Mouse (Mus musculus) CH12.LX (cell line): Measurements from ENCODE around the gene Caln1. TPM values are rescaled to one million over a fixed set of nuclear protein-coding genes. Genes with fewer than 3 reads are reported as not detected.

Experiments
- DNase-seq: peaks from one replicate; pipeline ENCODE4 v3.0.0-alpha.2; 2013; ENCODE audit errors: extremely low read depth
- H3K27ac ChIP-seq: 2 replicates; pipeline ENCODE4 v1.5.1; 2012; ENCODE audit warnings: low read depth, mild to moderate bottlenecking, control low read depth, moderate library complexity; ENCODE audit not compliant: insufficient read depth
- H3K27me3 ChIP-seq: replicated peaks from 2 replicates; pipeline ENCODE3; 2012; ENCODE audit warnings: inconsistent platforms
- H3K36me3 ChIP-seq, 2 experiments: replicated peaks in 1 of 2; 2 replicates each; pipeline versions ENCODE3 to v1.6.1; 2012; ENCODE audit warnings: inconsistent platforms in 1 of 2, low read length in 1 of 2, mild to moderate bottlenecking in 1 of 2, mixed read lengths in 1 of 2, moderate library complexity in 1 of 2; ENCODE audit not compliant: control insufficient read depth in 1 of 2, insufficient read depth in 1 of 2
- H3K4me1 ChIP-seq, 2 experiments: 2 replicates each; pipeline ENCODE4 v1.6.1; 2012; ENCODE audit warnings: inconsistent platforms in 1 of 2, moderate library complexity in 1 of 2; ENCODE audit not compliant: insufficient read depth in 2 of 2, control insufficient read depth in 1 of 2
- H3K4me2 ChIP-seq: 2 replicates; pipeline ENCODE4 v1.6.1; 2012; ENCODE audit warnings: low read depth, mild to moderate bottlenecking, control low read depth; ENCODE audit not compliant: poor library complexity, insufficient read depth, severe bottlenecking
- H3K4me3 ChIP-seq, 3 experiments: fragments of 150-350 bp in 1 of 3; sonication (generic) in 1 of 3; replicated peaks in 1 of 3; 2 replicates each; pipeline versions ENCODE3 to v1.5.1; 2011 to 2012; ENCODE audit warnings: low read depth in 2 of 3, low read length in 2 of 3, mild to moderate bottlenecking in 2 of 3, moderate library complexity in 2 of 3, control low read depth in 1 of 3, improper control_type of control experiment in 1 of 3, inconsistent platforms in 1 of 3, mixed read lengths in 1 of 3; ENCODE audit not compliant: poor library complexity in 1 of 3
- H3K79me2 ChIP-seq: replicated peaks from 2 replicates; pipeline ENCODE4 v1.6.1; 2012; ENCODE audit warnings: mild to moderate bottlenecking, moderate library complexity; ENCODE audit not compliant: control insufficient read depth, poor library complexity, insufficient read depth, severe bottlenecking; ENCODE audit errors: extremely low read depth
- H3K9ac ChIP-seq: 2 replicates; pipeline ENCODE4 v1.6.1; 2012; ENCODE audit warnings: low read depth, mild to moderate bottlenecking, control low read depth, moderate library complexity; ENCODE audit not compliant: insufficient read depth
- H3K9me3 ChIP-seq: replicated peaks from 2 replicates; pipeline ENCODE3; 2012; ENCODE audit warnings: low read length, inconsistent platforms, mixed read lengths
- E2F4 ChIP-seq: IDR thresholded peaks from 2 replicates; pipeline ENCODE4 v1.6.1; 2011; ENCODE audit warnings: low read depth, low read length, improper control_type of control experiment; ENCODE audit not compliant: insufficient replicate concordance
- GABPA ChIP-seq: IDR thresholded peaks from 2 replicates; pipeline ENCODE4 v1.6.1; 2012; ENCODE audit warnings: low read depth, low read length, improper control_type of control experiment, inconsistent platforms; ENCODE audit not compliant: insufficient replicate concordance
- IRF4 ChIP-seq: IDR thresholded peaks from 2 replicates; pipeline ENCODE4 v1.6.1; 2014; ENCODE audit warnings: low read depth, mild to moderate bottlenecking, inconsistent platforms, low read length, improper control_type of control experiment
- JUN ChIP-seq: IDR thresholded peaks from 2 replicates; pipeline ENCODE4 v1.6.1; 2011; ENCODE audit warnings: low read depth, mild to moderate bottlenecking, low read length, improper control_type of control experiment, moderate library complexity; ENCODE audit not compliant: insufficient read depth
- KAT2A ChIP-seq: IDR thresholded peaks from 2 replicates; pipeline ENCODE4 v1.6.1; 2012; ENCODE audit warnings: low read length, improper control_type of control experiment, inconsistent platforms; ENCODE audit not compliant: insufficient replicate concordance
- MAX ChIP-seq: IDR thresholded peaks from 2 replicates; pipeline ENCODE4 v1.6.1; 2011; ENCODE audit warnings: low read length, improper control_type of control experiment
- MAZ ChIP-seq: IDR thresholded peaks from 2 replicates; pipeline ENCODE4 v1.6.1; 2012; ENCODE audit warnings: low read depth, mild to moderate bottlenecking, inconsistent platforms, low read length, improper control_type of control experiment, moderate library complexity
- MEF2A ChIP-seq: IDR thresholded peaks from 2 replicates; pipeline ENCODE4 v1.6.1; 2014; ENCODE audit warnings: low read depth, mild to moderate bottlenecking, inconsistent platforms, low read length, improper control_type of control experiment, borderline replicate concordance
- MYC ChIP-seq: IDR thresholded peaks from 2 replicates; pipeline ENCODE4 v1.6.1; 2011; ENCODE audit warnings: low read depth, mild to moderate bottlenecking, improper control_type of control experiment, low read length
- POLR2A ChIP-seq: IDR thresholded peaks from 2 replicates; pipeline ENCODE4 v1.6.1; 2011; ENCODE audit warnings: low read depth, mild to moderate bottlenecking, improper control_type of control experiment, low read length
- POLR2AphosphoS2 ChIP-seq: IDR thresholded peaks from 2 replicates; pipeline ENCODE4 v1.6.1; 2011; ENCODE audit warnings: low read depth, low read length, improper control_type of control experiment
- RAD21 ChIP-seq: IDR thresholded peaks from 2 replicates; pipeline ENCODE4 v1.6.1; 2011; ENCODE audit warnings: low read depth, mild to moderate bottlenecking, low read length, improper control_type of control experiment, moderate library complexity
- SIN3A ChIP-seq: IDR thresholded peaks from 2 replicates; pipeline ENCODE4 v1.6.1; 2012; ENCODE audit warnings: low read length, improper control_type of control experiment, inconsistent platforms
- USF1 ChIP-seq: IDR thresholded peaks from 2 replicates; pipeline ENCODE4 v1.6.1; 2014; ENCODE audit warnings: low read depth, mild to moderate bottlenecking, inconsistent platforms, low read length, improper control_type of control experiment
- ZC3H11A ChIP-seq: IDR thresholded peaks from 2 replicates; pipeline ENCODE4 v1.6.1; 2012; ENCODE audit warnings: low read depth, mild to moderate bottlenecking, inconsistent platforms, low read length, improper control_type of control experiment
- ZKSCAN1 ChIP-seq: IDR thresholded peaks from 2 replicates; pipeline ENCODE4 v1.6.1; 2012; ENCODE audit warnings: low read depth, inconsistent platforms, low read length, improper control_type of control experiment, borderline replicate concordance
- ZMIZ1 ChIP-seq: IDR thresholded peaks from 2 replicates; pipeline ENCODE4 v1.6.1; 2012; ENCODE audit warnings: low read depth, mild to moderate bottlenecking, inconsistent platforms, low read length, improper control_type of control experiment
- dilution Hi-C: fragments of 300-500 bp; cut with MboI; formaldehyde crosslinking; loops from 2 replicates; pipeline ENCODE4 v1.14.3; 2020; ENCODE audit warnings: low sequenced_read_pairs; ENCODE audit not compliant: extremely low pct_unique_long_range_greater_than_20kb, extremely low pct_ligation_motif_present
- in situ Hi-C: fragments of 300-500 bp; cut with MboI; formaldehyde crosslinking; loops from 3 replicates; pipeline ENCODE4 v1.14.3; 2019; ENCODE audit warnings: low sequenced_read_pairs, low pct_ligation_motif_present, low pct_unique_long_range_greater_than_20kb, mixed read lengths
- polyA plus RNA-seq: library from polyadenylated mRNA; unstranded; fragments of >175 nt; gene quantifications from 2 replicates; pipeline ENCODE4 v1.2.1, GENCODE M21; 2012; ENCODE audit warnings: low read depth; ENCODE audit not compliant: insufficient read length
- total RNA-seq, 2 experiments: library from RNA; depleted of rRNA; stranded (reverse); fragments of 300-350 nt in 1 of 2; fragments of >200 nt in 1 of 2; gene quantifications; 2 replicates each; pipeline ENCODE4 v1.2.3; 2012 to 2014

The Caln1 gene
- total and polyA plus RNA-seq, 3 experiments, result under 0.01 TPM; not detected in 2

DNA sequence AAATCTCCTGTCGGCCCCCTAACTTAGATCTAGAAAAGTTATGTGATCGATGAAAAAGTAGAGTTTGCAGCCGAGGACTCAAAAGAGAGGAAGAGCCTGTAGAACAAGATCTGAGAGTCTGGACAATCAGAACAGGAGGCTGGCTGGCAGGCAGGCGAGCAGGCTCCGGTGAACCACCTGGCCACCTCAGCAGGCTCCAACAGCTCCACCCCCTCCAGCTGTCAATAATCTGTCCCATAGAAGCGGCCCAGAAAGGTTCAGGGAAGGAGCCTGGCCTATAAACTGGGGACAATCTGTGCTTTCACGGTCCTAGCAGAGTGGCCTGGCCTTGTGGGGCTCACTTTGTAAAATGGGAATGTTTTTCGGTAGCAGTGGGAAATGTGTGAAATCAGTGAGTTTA is 501.8 kb downstream of the Caln1 start:
- H3K36me3 ChIP-seq, result peaks cover 0 to 45% of the 10 kb centered on the region in 2 experiments
- H3K4me3 ChIP-seq, result no peak overlapping the region
- no peak overlapping the region for H3K27ac ChIP-seq
- in situ Hi-C loops, result loop anchor here (25.0 kb wide), 2 partner anchors 359 to 566 kb away; no protein-coding TSS in a partner anchor
- dilution Hi-C loops, result no loop called here
- DNase-seq, result no peak
- H3K9ac ChIP-seq, result no peak overlapping the region
- TF ChIP-seq ZKSCAN1 (no peak), POLR2AphosphoS2 (no peak), MEF2A (no peak), MYC (no peak), KAT2A (no peak), RAD21 (no peak), ZMIZ1 (no peak), MAZ (no peak), ZC3H11A (no peak), JUN (no peak), GABPA (no peak), E2F4 (no peak), SIN3A (no peak)
- no peaks in the 10 kb centered on the region for H3K27me3 ChIP-seq
- no peaks in the 10 kb centered on the region for H3K79me2 ChIP-seq
- H3K4me2 ChIP-seq, result no peak overlapping the region
- H3K9me3 ChIP-seq, result peaks cover 56% of the 10 kb centered on the region
- no peaks in the 10 kb centered on the region for H3K4me1 ChIP-seq

DNA sequence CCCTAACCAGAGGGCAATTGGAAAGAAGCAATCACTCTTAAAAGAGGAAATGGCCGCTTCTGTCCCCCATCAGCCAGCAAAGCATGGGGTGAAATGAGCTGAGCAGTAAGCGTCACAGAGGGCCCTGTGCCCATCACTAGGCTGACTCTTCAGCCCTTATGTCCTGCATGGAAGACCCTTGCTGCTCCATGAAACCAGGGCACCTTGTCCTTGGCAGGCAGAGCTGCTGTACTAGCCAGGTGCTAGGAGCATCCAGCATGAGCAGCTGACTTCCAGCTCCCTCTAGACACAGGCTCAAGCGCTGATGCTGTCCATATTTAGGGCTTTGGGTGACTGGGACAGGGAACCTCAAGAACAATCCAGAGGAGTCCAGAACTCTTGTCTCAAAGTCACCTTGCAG is 506.1 kb downstream of the Caln1 start:
- Histone ChIP-seq H3K4me2 (no peak overlapping the region), H3K27ac (no peak overlapping the region), H3K4me1 (no peaks in the 10 kb centered on the region), H3K36me3 (peaks cover 2 to 57% of the 10 kb centered on the region in 2 experiments), H3K9me3 (peaks cover 75% of the 10 kb centered on the region), H3K4me3 (no peak overlapping the region), H3K9ac (no peak overlapping the region), H3K79me2 (no peaks in the 10 kb centered on the region), H3K27me3 (no peaks in the 10 kb centered on the region)
- dilution Hi-C loops, result no loop called here
- in situ Hi-C loops, result no loop called here
- TF ChIP-seq USF1 (no peak), POLR2AphosphoS2 (no peak), POLR2A (no peak), IRF4 (no peak), MAX (no peak), E2F4 (no peak)
- DNase-seq, result no peak
